Mouse (Mus musculus): ENCODE measurements around the gene Slc25a36. TPM values are rescaled to one million over a fixed set of nuclear protein-coding genes. Genes with fewer than 3 reads are reported as not detected.
A peak's percentile ranks its signal among the peaks of the same experiment; 100 is the strongest.

The Slc25a36 gene
- 8.0 and 8.5 TPM in 2 replicates for polyA plus RNA-seq (2012; rRNA removed)

- H3K4me1 ChIP-seq (ENCODE audit: control insufficient read depth, insufficient read depth, insufficient read length) = peaks cover 5% of the 10 kb centered on the region
- H3K36me3 ChIP-seq (ENCODE audit: control insufficient read depth, insufficient read depth, low read length) = no peaks in the 10 kb centered on the region
- peak within 1 kb of the TSS; percentile 83 for H3K27ac ChIP-seq (ENCODE audit: insufficient read depth, low read length)
- peak within 1 kb of the TSS; percentile 88 for H3K4me3 ChIP-seq (ENCODE audit: extremely low read depth, insufficient read depth, insufficient read length)
- TF ChIP-seq POLR2A (IDR thresholded peaks at IDR 0.05; ENCODE audit: low read depth, low read length) (peak; percentile 36; the same call in 1 of the 2 replicates), CTCF (IDR thresholded peaks at IDR 0.05; ENCODE audit: extremely low read depth, insufficient read depth, insufficient read length, insufficient replicate concordance) (no peak)
- WGBS = under 1% methylated on average over 91 of the region's 91 CpGs
- H3K27me3 ChIP-seq (ENCODE audit: control insufficient read depth, insufficient read depth, low read length) = no peaks in the 10 kb centered on the region
- peak; percentile 94 to 95 for DNase-seq (ENCODE audit: low read depth in 1 of 2, low spot score in 2 of 2)
These were observed at the start of gene Slc25a36 for GRCm38 (mm10) chr9:97110571-97111390. Gene Slc25a36, minus strand, starts transcription at chr9:97111157.

- TF ChIP-seq CTCF (IDR thresholded peaks at IDR 0.05; ENCODE audit: extremely low read depth, insufficient read depth, insufficient read length, insufficient replicate concordance) (no peak), POLR2A (IDR thresholded peaks at IDR 0.05; ENCODE audit: low read depth, low read length) (no peak)
- H3K4me1 ChIP-seq (ENCODE audit: control insufficient read depth, insufficient read depth, insufficient read length) = no peaks in the 10 kb centered on the region
- WGBS = 84% methylated on average over 3 of the region's 3 CpGs
- DNase-seq (ENCODE audit: low read depth in 1 of 2, low spot score in 2 of 2) = no peak
- H3K4me3 ChIP-seq (ENCODE audit: extremely low read depth, insufficient read depth, insufficient read length) = no peak overlapping the region
- no peak overlapping the region for H3K27ac ChIP-seq (ENCODE audit: insufficient read depth, low read length)
- H3K27me3 ChIP-seq (ENCODE audit: control insufficient read depth, insufficient read depth, low read length) = no peaks in the 10 kb centered on the region
- H3K36me3 ChIP-seq (ENCODE audit: control insufficient read depth, insufficient read depth, low read length) = no peaks in the 10 kb centered on the region
These were observed 47.5 kb upstream of the Slc25a36 start for GRCm38 (mm10) chr9:97158412-97158811.

- 80% methylated on average over 3 of the region's 3 CpGs for WGBS
- no peak overlapping the region for H3K4me3 ChIP-seq (ENCODE audit: extremely low read depth, insufficient read depth, insufficient read length)
- no peaks in the 10 kb centered on the region for H3K4me1 ChIP-seq (ENCODE audit: control insufficient read depth, insufficient read depth, insufficient read length)
- no peak for DNase-seq (ENCODE audit: low read depth in 1 of 2, low spot score in 2 of 2)
- no peaks in the 10 kb centered on the region for H3K27me3 ChIP-seq (ENCODE audit: control insufficient read depth, insufficient read depth, low read length)
- H3K27ac ChIP-seq (ENCODE audit: insufficient read depth, low read length) = no peak overlapping the region
- no peaks in the 10 kb centered on the region for H3K36me3 ChIP-seq (ENCODE audit: control insufficient read depth, insufficient read depth, low read length)
- TF ChIP-seq POLR2A (IDR thresholded peaks at IDR 0.05; ENCODE audit: low read depth, low read length) (no peak), CTCF (IDR thresholded peaks at IDR 0.05; ENCODE audit: extremely low read depth, insufficient read depth, insufficient read length, insufficient replicate concordance) (no peak)
These were observed 45.0 kb upstream of the Slc25a36 start for GRCm38 (mm10) chr9:97155981-97156380.

- no peak for TF ChIP-seq POLR2A (IDR thresholded peaks at IDR 0.05; ENCODE audit: low read depth, low read length)
- TF ChIP-seq CTCF (IDR thresholded peaks at IDR 0.05; ENCODE audit: extremely low read depth, insufficient read depth, insufficient read length, insufficient replicate concordance) = no peak
- no peak overlapping the region for H3K27ac ChIP-seq (ENCODE audit: insufficient read depth, low read length)
- no peak overlapping the region for H3K4me3 ChIP-seq (ENCODE audit: extremely low read depth, insufficient read depth, insufficient read length)
- DNase-seq (ENCODE audit: low read depth in 1 of 2, low spot score in 2 of 2) = no peak
- H3K36me3 ChIP-seq (ENCODE audit: control insufficient read depth, insufficient read depth, low read length) = no peaks in the 10 kb centered on the region
- no peaks in the 10 kb centered on the region for H3K27me3 ChIP-seq (ENCODE audit: control insufficient read depth, insufficient read depth, low read length)
- no peaks in the 10 kb centered on the region for H3K4me1 ChIP-seq (ENCODE audit: control insufficient read depth, insufficient read depth, insufficient read length)
- WGBS = 90% methylated on average over 4 of the region's 4 CpGs
These were observed 44.0 kb upstream of the Slc25a36 start for GRCm38 (mm10) chr9:97154956-97155355.

GRCm38 (mm10) chr9:97153006-97153405 is 42.0 kb upstream of the Slc25a36 start:
- Histone ChIP-seq H3K4me1 (ENCODE audit: control insufficient read depth, insufficient read depth, insufficient read length) (no peaks in the 10 kb centered on the region), H3K4me3 (ENCODE audit: extremely low read depth, insufficient read depth, insufficient read length) (no peak overlapping the region), H3K36me3 (ENCODE audit: control insufficient read depth, insufficient read depth, low read length) (no peaks in the 10 kb centered on the region), H3K27me3 (ENCODE audit: control insufficient read depth, insufficient read depth, low read length) (no peaks in the 10 kb centered on the region), H3K27ac (ENCODE audit: insufficient read depth, low read length) (no peak overlapping the region)
- no peak for DNase-seq (ENCODE audit: low read depth in 1 of 2, low spot score in 2 of 2)
- 90% methylated on average over 3 of the region's 3 CpGs for WGBS
- no peak for TF ChIP-seq POLR2A (IDR thresholded peaks at IDR 0.05; ENCODE audit: low read depth, low read length)
- TF ChIP-seq CTCF (IDR thresholded peaks at IDR 0.05; ENCODE audit: extremely low read depth, insufficient read depth, insufficient read length, insufficient replicate concordance) = no peak

- no peak for TF ChIP-seq POLR2A (IDR thresholded peaks at IDR 0.05; ENCODE audit: low read depth, low read length)
- no peak for TF ChIP-seq CTCF (IDR thresholded peaks at IDR 0.05; ENCODE audit: extremely low read depth, insufficient read depth, insufficient read length, insufficient replicate concordance)
- Histone ChIP-seq H3K27me3 (ENCODE audit: control insufficient read depth, insufficient read depth, low read length) (no peaks in the 10 kb centered on the region), H3K27ac (ENCODE audit: insufficient read depth, low read length) (no peak overlapping the region), H3K4me3 (ENCODE audit: extremely low read depth, insufficient read depth, insufficient read length) (no peak overlapping the region), H3K36me3 (ENCODE audit: control insufficient read depth, insufficient read depth, low read length) (no peaks in the 10 kb centered on the region), H3K4me1 (ENCODE audit: control insufficient read depth, insufficient read depth, insufficient read length) (no peaks in the 10 kb centered on the region)
- no peak for DNase-seq (ENCODE audit: low read depth in 1 of 2, low spot score in 2 of 2)
- WGBS = 83% methylated on average over 2 of the region's 2 CpGs
These were observed 36.3 kb upstream of the Slc25a36 start for GRCm38 (mm10) chr9:97147270-97147669.

GRCm38 (mm10) chr9:97145351-97145750 is 34.4 kb upstream of the Slc25a36 start:
- DNase-seq (ENCODE audit: low read depth in 1 of 2, low spot score in 2 of 2) = no peak
- TF ChIP-seq CTCF (IDR thresholded peaks at IDR 0.05; ENCODE audit: extremely low read depth, insufficient read depth, insufficient read length, insufficient replicate concordance) (no peak), POLR2A (IDR thresholded peaks at IDR 0.05; ENCODE audit: low read depth, low read length) (no peak)
- Histone ChIP-seq H3K4me3 (ENCODE audit: extremely low read depth, insufficient read depth, insufficient read length) (no peak overlapping the region), H3K4me1 (ENCODE audit: control insufficient read depth, insufficient read depth, insufficient read length) (no peaks in the 10 kb centered on the region), H3K27me3 (ENCODE audit: control insufficient read depth, insufficient read depth, low read length) (no peaks in the 10 kb centered on the region), H3K27ac (ENCODE audit: insufficient read depth, low read length) (no peak overlapping the region), H3K36me3 (ENCODE audit: control insufficient read depth, insufficient read depth, low read length) (no peaks in the 10 kb centered on the region)
- 80% methylated on average over 6 of the region's 6 CpGs for WGBS
